Mouse (Mus musculus): Measurements from ENCODE around the gene Olfr1105.

Olfr1105 gene

GRCm38 (mm10) chr2:87036431-87036830 lies at the start of gene Olfr1105:
Gene Olfr1105 (minus strand): TSS chr2:87036531.
- no peak for DNase-seq (ENCODE audit: extremely low spot score, low read depth, low spot score)

- DNase-seq (ENCODE audit: extremely low spot score, low read depth, low spot score): no peak
Observed at GRCm38 (mm10) chr2:87075717-87076116, 39.4 kb upstream of the Olfr1105 start, which contains the start of gene Olfr1107. Gene Olfr1107 (minus strand): TSS chr2:87075817.

GRCm38 (mm10) chr2:87052173-87052572 lies 15.8 kb upstream of the Olfr1105 start, which contains the start of gene Olfr1106:
Gene Olfr1106 (minus strand): TSS chr2:87052273.
- no peak for DNase-seq (ENCODE audit: extremely low spot score, low read depth, low spot score)

- DNase-seq (ENCODE audit: extremely low spot score, low read depth, low spot score): no peak
Observed at GRCm38 (mm10) chr2:87026980-87027379, 9.4 kb downstream of the Olfr1105 start, which contains the start of gene Olfr1104. Gene Olfr1104 (minus strand): TSS chr2:87027080.

DNA sequence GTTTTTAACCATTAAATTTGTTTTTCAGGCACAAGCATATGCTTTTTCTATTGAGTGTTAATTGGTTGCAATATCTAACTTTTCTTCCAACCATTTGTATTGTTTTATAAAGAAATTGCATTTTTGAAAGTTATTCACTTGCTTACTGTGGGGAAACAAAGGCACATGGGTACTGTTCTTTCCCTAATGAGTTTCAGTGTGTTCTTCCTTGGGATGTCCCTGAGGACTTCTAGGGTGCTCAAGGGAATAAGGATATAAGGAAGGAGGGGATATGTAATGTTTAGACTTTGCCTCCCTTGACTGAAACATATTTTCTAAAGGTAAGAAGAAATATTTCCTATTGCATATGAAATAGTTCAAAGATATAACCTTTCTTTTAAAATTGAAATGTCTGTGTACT lies 38.2 kb downstream of the Olfr1105 start, which contains the start of gene Olfr1102:
TSS of gene Olfr1102 (plus strand) at position 301 of the 400 bp plus-strand sequence.
- no peak for DNase-seq (ENCODE audit: extremely low spot score, low read depth, low spot score)

DNA sequence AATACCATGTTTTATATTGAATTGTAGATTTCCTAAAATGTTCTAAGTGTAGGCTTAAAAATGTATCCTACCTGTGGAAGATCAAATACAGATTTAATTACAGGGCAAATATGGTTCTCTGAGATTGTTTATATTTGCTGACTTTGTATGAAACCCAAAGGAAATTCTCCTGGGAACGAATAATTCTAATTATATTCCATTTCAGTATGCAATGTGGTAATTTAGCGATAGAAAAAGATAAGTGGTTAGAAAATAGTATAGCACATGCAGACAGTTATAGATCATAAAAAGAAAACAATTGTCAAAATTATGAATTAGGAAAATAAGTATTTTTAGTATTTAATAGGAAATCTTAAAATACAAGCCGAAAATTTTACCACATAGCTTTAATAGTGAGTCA lies 45.2 kb downstream of the Olfr1105 start, which contains the start of gene Olfr1101:
TSS of gene Olfr1101 (minus strand) at position 101 of the 400 bp plus-strand sequence.
- DNase-seq (ENCODE audit: extremely low spot score, low read depth, low spot score): no peak

Data from hindlimb bud, embryonic 11.5 days (tissue).